Mouse (Mus musculus): Measurements from ENCODE around the gene Rgmb.
A peak's percentile ranks its signal among the peaks of the same experiment; 100 is the strongest.

The Rgmb gene

GRCm38 (mm10) chr17:15830766-15831644 is at the start of gene Rgmb:
Gene Rgmb, minus strand, starts transcription at chr17:15831039.
- peak; percentile 32 for DNase-seq (ENCODE audit: low spot score)

GRCm38 (mm10) chr17:15874765-15875164 is 43.9 kb upstream of the Rgmb start:
- DNase-seq (ENCODE audit: low spot score), result no peak

GRCm38 (mm10) chr17:15872093-15872492 is 41.3 kb upstream of the Rgmb start:
- DNase-seq (ENCODE audit: low spot score), result no peak

GRCm38 (mm10) chr17:15865249-15865648 is 34.4 kb upstream of the Rgmb start:
- no peak for DNase-seq (ENCODE audit: low spot score)

GRCm38 (mm10) chr17:15862355-15862754 is 31.5 kb upstream of the Rgmb start:
- no peak for DNase-seq (ENCODE audit: low spot score)

- no peak for DNase-seq (ENCODE audit: low spot score)
Measured at GRCm38 (mm10) chr17:15853121-15853520, 22.3 kb upstream of the Rgmb start.

GRCm38 (mm10) chr17:15850544-15850943 is 19.7 kb upstream of the Rgmb start:
- DNase-seq (ENCODE audit: low spot score), result no peak

GRCm38 (mm10) chr17:15841425-15841824 is 10.6 kb upstream of the Rgmb start:
- no peak for DNase-seq (ENCODE audit: low spot score)

- no peak for DNase-seq (ENCODE audit: low spot score)
Measured at GRCm38 (mm10) chr17:15832398-15832797, 1.6 kb upstream of the Rgmb start.

- DNase-seq (ENCODE audit: low spot score), result peak; percentile 40
Measured at GRCm38 (mm10) chr17:15831810-15832209, 971 bp upstream of the Rgmb start.

- DNase-seq (ENCODE audit: low spot score), result no peak
Measured at GRCm38 (mm10) chr17:15830171-15830765, 571 bp downstream of the Rgmb start.

- DNase-seq (ENCODE audit: low spot score), result no peak
Measured at GRCm38 (mm10) chr17:15829198-15830170, 1.4 kb downstream of the Rgmb start.

- DNase-seq (ENCODE audit: low spot score), result no peak
Measured at GRCm38 (mm10) chr17:15828131-15828917, 2.5 kb downstream of the Rgmb start.

- no peak for DNase-seq (ENCODE audit: low spot score)
Measured at GRCm38 (mm10) chr17:15826928-15827327, 3.9 kb downstream of the Rgmb start.

- peak; percentile 99 for DNase-seq (ENCODE audit: low spot score)
Measured at GRCm38 (mm10) chr17:15826444-15826909, 4.4 kb downstream of the Rgmb start.

- peak; percentile 77 for DNase-seq (ENCODE audit: low spot score)
Measured at GRCm38 (mm10) chr17:15825481-15826396, 5.1 kb downstream of the Rgmb start.

GRCm38 (mm10) chr17:15824854-15825253 is 6.0 kb downstream of the Rgmb start:
- DNase-seq (ENCODE audit: low spot score), result no peak

GRCm38 (mm10) chr17:15824337-15824736 is 6.5 kb downstream of the Rgmb start:
- DNase-seq (ENCODE audit: low spot score), result no peak

- DNase-seq (ENCODE audit: low spot score), result no peak
Measured at GRCm38 (mm10) chr17:15823838-15824237, 7.0 kb downstream of the Rgmb start.

GRCm38 (mm10) chr17:15823215-15823614 is 7.6 kb downstream of the Rgmb start:
- DNase-seq (ENCODE audit: low spot score), result no peak

Data from testis, postnatal 14 days (tissue).